Mouse (Mus musculus): ENCODE data around the gene Gm49392.
"Not testable (repeated sequence)": the region's sequence is repeated elsewhere in the genome, so short reads cannot be mapped to it uniquely, and the experiment has no call there.

The Gm49392 gene

GRCm38 (mm10) chr13:60896794-60897193, at the start of gene Gm49392:
Gm49392 (minus strand) TSS chr13:60896894.
- DNase-seq = not testable (repeated sequence)

- not testable (repeated sequence) for DNase-seq
These were observed 45.2 kb upstream of the Gm49392 start, which contains the start of gene Tpbpa for GRCm38 (mm10) chr13:60941884-60942283. Tpbpa (minus strand) TSS chr13:60941984.

GRCm38 (mm10) chr13:60936500-60936901, 39.8 kb upstream of the Gm49392 start, which contains the start of the genes Gm49391 and Ctla2a:
Gm49391 (minus strand) TSS chr13:60936571.
Ctla2a (minus strand) TSS chr13:60936625.
- no peak for DNase-seq

GRCm38 (mm10) chr13:60935490-60935889, 38.8 kb upstream of the Gm49392 start, which contains the start of gene Gm49393:
Gm49393 (minus strand) TSS chr13:60935590.
- DNase-seq = not testable (repeated sequence)

- DNase-seq = not testable (repeated sequence)
These were observed 8.1 kb upstream of the Gm49392 start, which contains the start of gene Tpbpb for GRCm38 (mm10) chr13:60904780-60905179. Tpbpb (minus strand) TSS chr13:60904880.

- peak; percentile 9 to 14 for DNase-seq
These were observed 634 bp upstream of the Gm49392 start, which contains the start of gene Ctla2b for GRCm38 (mm10) chr13:60897328-60897727. Ctla2b (minus strand) TSS chr13:60897447.

GRCm38 (mm10) chr13:60895406-60896160, 1.1 kb downstream of the Gm49392 start:
- no peak for DNase-seq

- no peak for DNase-seq
These were observed 4.4 kb downstream of the Gm49392 start for GRCm38 (mm10) chr13:60892301-60892700.

GRCm38 (mm10) chr13:60864281-60864680, 32.4 kb downstream of the Gm49392 start, which contains the start of gene 4930486L24Rik:
4930486L24Rik (minus strand) TSS chr13:60864475.
- DNase-seq = no peak

GRCm38 (mm10) chr13:60848241-60849120, 48.2 kb downstream of the Gm49392 start:
- no peak for DNase-seq

- DNase-seq = no peak
These were observed 53.5 kb downstream of the Gm49392 start for GRCm38 (mm10) chr13:60843153-60843552.

- DNase-seq = no peak
These were observed 54.0 kb downstream of the Gm49392 start for GRCm38 (mm10) chr13:60842703-60843102.

- DNase-seq = no peak
These were observed 57.3 kb downstream of the Gm49392 start for GRCm38 (mm10) chr13:60839353-60839902.

GRCm38 (mm10) chr13:60826052-60826451, 70.6 kb downstream of the Gm49392 start:
- DNase-seq = peak in 1 of 2 experiments; percentile 17

GRCm38 (mm10) chr13:60820486-60821175, 76.1 kb downstream of the Gm49392 start:
- DNase-seq = no peak

- no peak for DNase-seq
These were observed 77.2 kb downstream of the Gm49392 start for GRCm38 (mm10) chr13:60819469-60819868.

GRCm38 (mm10) chr13:60813722-60814121, 83.0 kb downstream of the Gm49392 start:
- no peak for DNase-seq

GRCm38 (mm10) chr13:60812768-60813167, 83.9 kb downstream of the Gm49392 start:
- DNase-seq = no peak

GRCm38 (mm10) chr13:60809690-60810089, 87.0 kb downstream of the Gm49392 start:
- no peak for DNase-seq

- no peak for DNase-seq
These were observed 93.9 kb downstream of the Gm49392 start, which contains the start of gene Ctsll3 for GRCm38 (mm10) chr13:60802749-60803148. Ctsll3 (minus strand) TSS chr13:60802849.
